Mouse (Mus musculus) embryonic facial prominence, embryonic 15.5 days (tissue): ENCODE measurements around the gene Isyna1. TPM values are rescaled to one million over a fixed set of nuclear protein-coding genes. Genes with fewer than 3 reads are reported as not detected.
"Not testable (repeated sequence)": the region's sequence is repeated elsewhere in the genome, so short reads cannot be mapped to it uniquely, and the experiment has no call there.

ENCODE experiments used
- ATAC-seq: fragments of 200-750 bp; cut with Nextera tagmentation; 2 replicates; pipeline ENCODE4 v1.8.0; 2017; ENCODE audit warnings: low read depth, moderate TSS enrichment; ENCODE audit not compliant: insufficient number of reproducible peaks, low FRiP score, low TSS enrichment
- H3K27ac ChIP-seq: fragments of 300-500 bp; sonication (generic); replicated peaks from 2 replicates; pipeline ENCODE4 v1.5.1; 2015; ENCODE audit warnings: mild to moderate bottlenecking, inconsistent platforms
- H3K27me3 ChIP-seq: fragments of 300-500 bp; sonication (generic); 2 replicates; pipeline ENCODE4 v1.6.1; 2015; ENCODE audit warnings: inconsistent platforms
- H3K36me3 ChIP-seq: fragments of 300-500 bp; sonication (generic); 2 replicates; pipeline ENCODE4 v1.6.1; 2015; ENCODE audit warnings: mild to moderate bottlenecking, inconsistent platforms
- H3K4me1 ChIP-seq: fragments of 300-500 bp; sonication (generic); 2 replicates; pipeline ENCODE4 v1.6.1; 2015; ENCODE audit warnings: inconsistent platforms
- H3K4me2 ChIP-seq: fragments of 300-500 bp; sonication (generic); replicated peaks from 2 replicates; pipeline ENCODE4 v1.6.1; 2015; ENCODE audit warnings: mild to moderate bottlenecking, inconsistent platforms
- H3K4me3 ChIP-seq: fragments of 300-500 bp; sonication (generic); replicated peaks from 2 replicates; pipeline ENCODE4 v1.5.1; 2015; ENCODE audit warnings: mild to moderate bottlenecking, inconsistent platforms
- H3K9ac ChIP-seq: fragments of 300-500 bp; sonication (generic); 2 replicates; pipeline ENCODE4 v1.6.1; 2015; ENCODE audit warnings: inconsistent platforms
- H3K9me3 ChIP-seq: fragments of 300-500 bp; sonication (generic); replicated peaks from 2 replicates; pipeline ENCODE4 v1.6.1; 2016; ENCODE audit warnings: inconsistent platforms
- WGBS: fragments of 180-500 bp; shearing (Covaris S2); methylation state at CpG from one replicate; pipeline ENCODE4 v1.1.7; 2015; 5-methylcytosine and 5-hydroxymethylcytosine counted together
- polyA plus RNA-seq: library from polyadenylated mRNA; unstranded; fragments of >200 nt; fragmentation: Nextera tagmentation; extraction: Ambion mirVana; gene quantifications from 2 replicates; pipeline ENCODE4 v1.2.1, GENCODE M21; 2015

Isyna1 gene
- polyA plus RNA-seq, 1 experiment from 2014 or later = 143 TPM

DNA sequence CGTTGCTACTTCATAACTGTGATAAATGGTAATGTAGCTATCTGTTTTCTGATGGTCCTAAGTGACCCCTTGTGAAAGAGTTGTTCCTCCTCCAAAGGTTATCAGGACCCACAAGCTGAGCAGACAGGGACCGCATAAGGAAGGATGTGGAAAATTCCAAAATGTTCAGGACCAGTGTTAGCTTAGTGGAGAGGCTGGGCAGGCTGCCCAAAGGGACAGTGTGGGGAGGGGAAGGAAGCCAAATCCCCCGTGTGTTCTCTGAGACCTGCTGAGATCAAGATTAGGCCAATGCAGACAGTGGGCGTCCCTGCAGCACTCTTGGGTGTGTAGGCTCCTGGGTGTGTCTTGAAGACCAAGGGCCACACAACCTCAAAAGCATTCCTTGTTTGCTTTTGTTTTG lies 19.3 kb upstream of the Isyna1 start:
- 87% methylated on average over 4 of the region's 4 CpGs for WGBS
- no peak for ATAC-seq
- Histone ChIP-seq H3K4me1 (0 out of 2 replicates have a peak, but pooled peaks cover 4% of the 10 kb centered on the region), H3K9me3 (no peaks in the 10 kb centered on the region), H3K4me2 (no peak overlapping the region), H3K4me3 (no peak overlapping the region), H3K27me3 (no peaks in the 10 kb centered on the region), H3K36me3 (peaks cover 20% of the 10 kb centered on the region), H3K9ac (no peak overlapping the region), H3K27ac (no peak overlapping the region)

DNA sequence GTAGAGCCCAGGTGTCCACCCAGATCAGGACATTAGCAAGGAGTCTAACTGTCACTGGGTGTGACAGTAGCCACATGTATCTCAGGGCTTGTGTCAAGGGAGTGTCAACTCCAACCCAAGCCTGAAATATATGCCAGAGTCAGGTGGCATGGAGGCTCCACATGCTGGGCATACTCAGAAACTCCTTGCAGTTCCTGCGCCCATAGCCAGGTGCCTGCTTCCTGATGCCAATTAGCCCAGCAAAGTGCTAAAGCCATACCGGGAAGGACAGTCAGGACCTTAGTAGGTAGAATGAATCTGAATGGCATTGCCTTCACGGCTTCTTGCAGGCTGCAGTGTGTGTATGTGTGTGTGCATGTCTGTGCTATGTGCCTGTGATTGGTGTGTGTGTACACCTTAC lies 17.0 kb upstream of the Isyna1 start:
- peaks cover 42% of the 10 kb centered on the region for H3K36me3 ChIP-seq
- no peaks in the 10 kb centered on the region for H3K9me3 ChIP-seq
- ATAC-seq = no peak
- 90% methylated on average over 3 of the region's 3 CpGs for WGBS
- H3K27me3 ChIP-seq = no peaks in the 10 kb centered on the region
- no peak overlapping the region for H3K4me3 ChIP-seq
- no peak overlapping the region for H3K9ac ChIP-seq
- no peak overlapping the region for H3K27ac ChIP-seq
- H3K4me2 ChIP-seq = no peak overlapping the region
- no peaks in the 10 kb centered on the region for H3K4me1 ChIP-seq

DNA sequence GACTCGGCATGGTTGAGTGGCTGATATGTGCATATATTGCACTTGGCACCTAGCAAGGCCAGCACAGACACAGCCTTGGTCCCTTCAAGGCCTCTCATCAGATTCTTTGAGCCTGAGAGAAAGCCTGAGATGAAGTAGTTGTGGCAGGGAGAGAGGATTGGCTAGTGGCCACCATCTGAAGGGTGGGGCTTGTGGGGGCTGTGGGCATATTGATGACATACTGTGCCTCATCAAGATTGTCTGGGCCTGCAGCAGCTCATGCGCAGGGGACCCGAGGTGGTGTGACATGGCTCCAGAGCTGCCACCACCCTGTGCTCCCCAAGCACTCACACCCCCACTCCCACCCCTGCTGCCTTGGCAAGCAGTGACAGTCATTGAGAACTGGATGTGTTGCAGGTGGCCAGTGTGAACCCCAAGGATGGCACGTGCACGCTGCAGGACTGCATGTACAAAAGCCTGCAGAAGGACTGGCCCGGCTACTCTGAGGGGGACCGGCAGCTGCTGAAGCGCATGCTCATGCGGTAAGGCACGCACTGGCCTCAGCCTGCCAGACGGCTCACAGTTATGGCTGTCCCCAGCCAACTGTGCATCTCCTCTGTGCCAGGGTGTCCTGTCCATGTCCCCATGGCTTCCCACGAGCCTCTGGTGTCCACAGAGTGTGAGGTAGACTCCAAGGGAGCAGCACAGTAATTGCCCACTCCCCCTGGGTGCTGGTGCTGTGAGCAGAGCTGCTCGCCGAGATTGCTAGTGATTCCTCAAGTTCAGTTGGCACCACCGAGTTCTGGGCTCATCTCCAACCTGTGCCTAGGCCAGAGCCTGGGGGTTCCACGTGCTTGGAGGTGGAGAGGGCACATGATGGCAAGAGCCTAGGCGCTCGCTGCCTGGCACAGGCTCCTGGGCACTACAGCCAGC lies 10.4 kb upstream of the Isyna1 start:
- no peak for ATAC-seq
- H3K36me3 ChIP-seq = peaks cover 91% of the 10 kb centered on the region

DNA sequence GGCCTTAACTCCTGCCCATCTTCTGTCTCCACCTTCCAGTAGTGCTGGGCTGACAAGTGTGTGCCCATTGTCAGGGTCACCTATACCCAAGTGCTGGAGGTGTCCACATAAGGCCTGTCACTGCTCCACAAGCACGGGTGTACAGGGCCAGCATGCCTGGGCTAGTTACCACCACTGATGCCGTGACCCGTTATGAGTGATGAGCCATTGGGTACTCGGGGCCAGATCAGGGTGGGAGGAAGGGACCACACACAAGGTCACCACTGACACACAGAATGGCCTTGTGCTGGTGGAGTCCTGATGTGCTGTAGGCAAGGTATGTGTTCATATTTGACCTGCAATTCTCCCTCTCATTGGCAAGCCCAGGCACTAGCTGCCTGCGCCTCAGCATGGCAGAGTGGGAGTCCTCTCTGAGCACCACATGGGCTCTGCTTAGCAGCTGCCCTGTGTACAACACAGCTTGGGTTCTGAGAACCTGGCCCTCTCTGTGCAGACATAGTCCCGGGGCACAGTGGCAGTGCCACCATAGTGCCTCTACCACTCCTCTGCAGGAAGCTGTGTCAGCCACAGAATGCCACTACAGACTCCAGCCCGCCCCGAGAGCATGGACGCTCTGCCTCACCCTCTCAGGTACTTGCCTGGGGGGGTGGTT lies 9.4 kb upstream of the Isyna1 start:
- H3K36me3 ChIP-seq = peaks cover 93% of the 10 kb centered on the region
- no peak for ATAC-seq

More for the DNA sequence above, 10.4 kb upstream of the Isyna1 start:
- Histone ChIP-seq H3K4me3 (no peak overlapping the region), H3K27ac (no peak overlapping the region), H3K4me1 (no peaks in the 10 kb centered on the region), H3K4me2 (no peak overlapping the region), H3K27me3 (no peaks in the 10 kb centered on the region), H3K9me3 (no peaks in the 10 kb centered on the region), H3K9ac (no peak overlapping the region)
- 86% methylated on average over 18 of the region's 18 CpGs for WGBS

DNA sequence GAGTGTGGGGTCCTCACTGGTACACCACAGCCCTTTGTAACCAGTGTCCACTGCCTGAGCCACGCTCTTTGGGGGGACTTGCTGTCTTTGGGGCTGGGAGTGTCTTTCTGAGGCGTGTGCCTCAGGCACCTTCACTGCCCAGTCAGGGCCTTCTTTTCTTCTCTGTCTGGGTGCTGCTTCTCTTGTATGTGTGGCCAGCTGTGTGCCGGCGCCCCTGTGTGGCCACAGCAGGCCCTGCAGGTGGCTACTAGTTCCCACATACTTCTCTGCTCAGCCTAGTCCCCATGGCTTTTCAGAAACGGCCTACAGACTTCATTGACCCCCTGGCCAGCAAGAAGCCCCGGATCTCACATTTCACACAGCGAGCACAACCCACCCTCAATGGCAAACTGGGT lies 8.9 kb upstream of the Isyna1 start:
- Histone ChIP-seq H3K9ac (no peak overlapping the region), H3K4me1 (no peaks in the 10 kb centered on the region), H3K27ac (no peak overlapping the region), H3K36me3 (peaks cover 95% of the 10 kb centered on the region), H3K9me3 (no peaks in the 10 kb centered on the region), H3K4me2 (no peak overlapping the region), H3K27me3 (no peaks in the 10 kb centered on the region), H3K4me3 (no peak overlapping the region)
- WGBS = 35% methylated on average over 7 of the region's 7 CpGs
- ATAC-seq = no peak

More for the DNA sequence above, 9.4 kb upstream of the Isyna1 start:
- H3K4me2 ChIP-seq = no peak overlapping the region
- H3K9ac ChIP-seq = no peak overlapping the region
- WGBS = 85% methylated on average over 9 of the region's 9 CpGs
- no peak overlapping the region for H3K27ac ChIP-seq
- no peak overlapping the region for H3K4me3 ChIP-seq
- H3K9me3 ChIP-seq = no peaks in the 10 kb centered on the region
- H3K27me3 ChIP-seq = no peaks in the 10 kb centered on the region
- no peaks in the 10 kb centered on the region for H3K4me1 ChIP-seq

DNA sequence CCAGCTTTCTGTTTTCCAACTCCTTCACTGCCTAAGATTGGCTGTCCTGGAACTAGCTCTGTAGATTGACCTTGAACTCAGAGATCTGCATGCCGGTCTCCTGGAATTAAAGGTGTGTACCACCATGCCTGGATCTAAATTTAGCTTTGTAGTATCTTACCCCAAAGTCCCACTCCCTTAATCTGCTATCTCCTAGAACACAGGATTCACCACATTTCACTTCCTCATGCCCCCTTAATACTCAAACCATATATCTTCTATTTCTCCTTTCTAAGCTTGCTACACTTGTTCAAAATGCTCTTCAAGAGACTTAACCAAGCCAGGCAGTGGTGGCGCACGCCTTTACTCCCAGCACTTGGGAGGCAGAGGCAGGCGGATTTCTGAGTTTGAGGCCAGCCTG lies 6.2 kb upstream of the Isyna1 start:
- not testable (repeated sequence) for H3K4me1 ChIP-seq, ATAC-seq, H3K4me2 ChIP-seq, H3K9me3 ChIP-seq, H3K9ac ChIP-seq, H3K27me3 ChIP-seq, H3K4me3 ChIP-seq, H3K27ac ChIP-seq
- WGBS = 91% methylated on average over 4 of the region's 4 CpGs
- H3K36me3 ChIP-seq = peaks cover 87% of the 10 kb centered on the region

DNA sequence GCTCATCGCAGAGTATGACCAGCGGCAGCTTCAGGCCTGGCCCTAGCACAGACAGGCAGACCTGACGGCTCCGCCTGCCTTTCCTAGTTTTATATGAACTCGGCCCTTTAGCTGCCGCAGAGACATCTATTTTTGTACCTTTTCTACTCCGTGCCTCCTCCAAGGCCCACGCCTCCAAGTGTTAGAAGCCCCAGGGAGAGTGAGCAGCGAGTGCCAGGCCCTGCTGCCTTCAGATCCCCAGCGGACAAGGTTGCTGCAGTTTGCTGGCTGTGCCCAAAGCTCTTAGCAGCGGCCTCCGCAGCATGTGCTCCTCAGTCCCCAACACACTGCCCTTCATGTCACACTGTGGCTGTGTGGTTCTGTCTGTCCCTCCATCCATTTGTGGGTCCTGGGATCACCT lies 2.6 kb upstream of the Isyna1 start:
- no peak for ATAC-seq
- H3K27me3 ChIP-seq = no peaks in the 10 kb centered on the region

DNA sequence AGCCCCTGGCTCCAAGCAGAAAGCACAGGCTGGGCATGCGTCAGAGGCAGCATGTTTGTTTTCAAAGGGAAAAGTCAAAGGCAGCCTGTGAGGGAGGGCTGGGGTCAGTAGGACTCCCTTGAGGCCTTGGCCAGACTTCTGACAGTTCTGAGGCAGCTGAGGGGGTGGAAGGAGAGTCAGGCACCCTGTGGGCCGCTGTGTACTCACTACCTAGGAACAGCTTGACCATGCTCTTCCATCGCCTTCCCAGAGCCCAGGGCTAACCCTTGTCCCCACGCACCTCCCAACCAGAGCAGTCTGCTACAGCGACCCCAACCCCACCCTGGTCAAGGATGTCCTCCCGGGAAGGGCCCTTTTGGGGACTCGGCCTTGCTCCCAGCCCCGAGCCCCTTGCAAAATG lies 1.0 kb upstream of the Isyna1 start:
- Histone ChIP-seq H3K27ac (peak overlapping the region; percentile 83), H3K4me1 (peaks cover 47% of the 10 kb centered on the region), H3K4me3 (peak overlapping the region; percentile 58; the same call in 1 of the 2 replicates), H3K36me3 (peaks cover 50% of the 10 kb centered on the region), H3K9ac (0 out of 2 replicates have a peak overlapping the region, but pooled peaks have one; percentile 23), H3K9me3 (no peaks in the 10 kb centered on the region), H3K4me2 (peak overlapping the region; percentile 98), H3K27me3 (no peaks in the 10 kb centered on the region)
- ATAC-seq = no peak
- 46% methylated on average over 8 of the region's 8 CpGs for WGBS

More for the DNA sequence above, 2.6 kb upstream of the Isyna1 start:
- H3K36me3 ChIP-seq = peaks cover 60% of the 10 kb centered on the region
- 85% methylated on average over 12 of the region's 12 CpGs for WGBS
- H3K4me2 ChIP-seq = no peak overlapping the region
- peaks cover 32% of the 10 kb centered on the region for H3K4me1 ChIP-seq
- no peaks in the 10 kb centered on the region for H3K9me3 ChIP-seq
- no peak overlapping the region for H3K4me3 ChIP-seq
- H3K9ac ChIP-seq = no peak overlapping the region
- no peak overlapping the region for H3K27ac ChIP-seq

DNA sequence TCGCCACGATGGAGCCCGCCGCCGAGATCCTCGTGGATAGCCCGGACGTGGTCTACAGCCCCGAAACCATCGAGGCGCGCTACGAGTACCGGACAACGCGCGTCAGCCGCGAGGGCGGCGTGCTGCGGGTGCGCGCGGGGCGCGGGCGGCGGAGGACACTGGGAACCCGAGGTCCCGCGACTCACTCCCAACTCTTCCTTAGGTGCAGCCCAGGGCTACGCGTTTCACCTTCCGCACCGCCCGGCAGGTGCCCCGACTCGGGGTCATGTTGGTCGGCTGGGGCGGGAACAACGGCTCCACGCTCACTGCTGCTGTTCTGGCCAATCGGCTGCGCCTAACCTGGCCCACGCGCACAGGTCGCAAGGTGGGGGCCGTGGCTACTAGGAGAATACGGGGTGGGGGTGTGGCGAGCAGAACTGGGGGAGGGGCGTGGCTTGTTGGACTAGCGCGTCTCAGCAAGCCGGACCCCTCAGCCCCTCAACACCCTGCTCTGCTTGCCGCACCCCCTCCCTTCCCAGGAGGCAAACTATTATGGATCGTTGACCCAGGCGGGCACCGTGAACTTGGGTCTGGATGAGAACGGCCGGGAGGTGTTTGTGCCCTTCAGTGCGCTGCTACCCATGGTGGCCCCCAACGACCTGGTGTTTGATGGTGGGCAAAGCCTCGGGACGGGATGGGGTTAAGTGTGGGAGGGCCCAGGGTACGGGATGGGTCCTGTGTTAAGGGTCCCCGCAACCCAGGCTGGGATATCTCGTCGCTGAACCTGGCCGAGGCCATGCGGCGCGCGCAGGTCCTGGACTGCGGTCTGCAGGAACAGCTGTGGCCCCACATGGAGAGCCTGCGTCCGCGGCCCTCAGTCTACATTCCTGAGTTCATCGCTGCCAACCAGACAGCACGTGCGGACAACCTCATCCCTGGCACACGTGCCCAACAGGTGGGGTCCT lies 720 bp downstream of the Isyna1 start:
- no peak for ATAC-seq
- Histone ChIP-seq H3K27ac (peak overlapping the region; percentile 83), H3K36me3 (peaks cover 34% of the 10 kb centered on the region), H3K9me3 (no peaks in the 10 kb centered on the region), H3K9ac (peak overlapping the region; percentile 61), H3K27me3 (no peaks in the 10 kb centered on the region), H3K4me1 (peaks cover 63% of the 10 kb centered on the region), H3K4me2 (peak overlapping the region; percentile 98), H3K4me3 (peak overlapping the region; percentile 58)
- 9% methylated on average over 82 of the region's 82 CpGs for WGBS

DNA sequence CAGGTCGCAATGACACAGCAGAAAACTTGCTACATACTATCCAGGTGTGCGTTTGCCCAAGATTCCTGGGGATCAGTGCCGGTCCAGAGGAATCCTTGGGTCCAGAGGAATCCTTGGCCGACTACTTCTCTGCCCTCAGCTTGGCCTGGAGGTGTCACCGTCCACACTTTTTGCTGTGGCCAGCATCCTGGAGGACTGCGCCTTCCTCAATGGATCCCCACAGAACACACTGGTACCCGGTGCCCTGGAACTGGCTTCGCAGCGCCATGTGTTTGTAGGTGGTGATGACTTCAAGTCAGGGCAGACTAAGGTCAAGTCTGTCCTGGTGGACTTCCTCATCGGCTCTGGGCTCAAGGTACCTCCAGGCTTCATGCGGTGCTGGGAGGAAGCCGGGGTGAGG lies 1.6 kb downstream of the Isyna1 start:
- Histone ChIP-seq H3K27me3 (no peaks in the 10 kb centered on the region), H3K27ac (no peak overlapping the region), H3K9ac (no peak overlapping the region), H3K4me2 (peak overlapping the region; percentile 98; the same call in 1 of the 2 replicates), H3K36me3 (peaks cover 25% of the 10 kb centered on the region), H3K4me1 (peaks cover 69% of the 10 kb centered on the region), H3K4me3 (peak overlapping the region; percentile 58; the same call in 1 of the 2 replicates), H3K9me3 (no peaks in the 10 kb centered on the region)
- no peak for ATAC-seq
- 91% methylated on average over 12 of the region's 12 CpGs for WGBS
